Mouse (Mus musculus): ENCODE measurements around the gene Vrk3. TPM values are rescaled to one million over a fixed set of nuclear protein-coding genes. Genes with fewer than 3 reads are reported as not detected.
"Not testable (repeated sequence)": the region's sequence is repeated elsewhere in the genome, so short reads cannot be mapped to it uniquely, and the experiment has no call there.

Vrk3 gene
- total RNA-seq, 2 experiments from 2014 or later = 14.5 to 16.2 TPM

GRCm38 (mm10) chr7:44747115-44747514, 1.1 kb upstream of the Vrk3 start:
- DNase-seq = no peak
- intact Hi-C loops (cut with DNase I; ENCODE audit: low total_unique reads) = no loop called here

- intact Hi-C loops (cut with DNase I; ENCODE audit: low total_unique reads); DNase-seq: not testable (repeated sequence)
Measured at GRCm38 (mm10) chr7:44750950-44751349, 2.7 kb downstream of the Vrk3 start, which contains the start of gene Zfp473. TSS of gene Zfp473 (minus strand) at chr7:44751050.

- intact Hi-C loops (cut with DNase I; ENCODE audit: low total_unique reads) = no loop called here
- DNase-seq = no peak
Measured at GRCm38 (mm10) chr7:44757164-44757563, 9.0 kb downstream of the Vrk3 start.

GRCm38 (mm10) chr7:44760366-44760765, 12.2 kb downstream of the Vrk3 start:
- no peak for DNase-seq
- intact Hi-C loops (cut with DNase I; ENCODE audit: low total_unique reads) = loop anchor here (10.0 kb wide), 1 partner anchor 54 kb away; the partner anchor contains the start of genes Atf5, Il4i1 and Nup62

GRCm38 (mm10) chr7:44768129-44768528, 19.9 kb downstream of the Vrk3 start:
- intact Hi-C loops (cut with DNase I; ENCODE audit: low total_unique reads) = loop anchor here (10.0 kb wide), 1 partner anchor 47 kb away; the partner anchor contains the start of genes Atf5, Il4i1 and Nup62
- no peak for DNase-seq

GRCm38 (mm10) chr7:44770046-44770578, 21.9 kb downstream of the Vrk3 start:
- DNase-seq = peak; percentile 64
- intact Hi-C loops (cut with DNase I; ENCODE audit: low total_unique reads) = no loop called here

GRCm38 (mm10) chr7:44772591-44773204, 24.5 kb downstream of the Vrk3 start:
- intact Hi-C loops (cut with DNase I; ENCODE audit: low total_unique reads) = no loop called here
- no peak for DNase-seq

GRCm38 (mm10) chr7:44776849-44777498, 28.8 kb downstream of the Vrk3 start:
- no peak for DNase-seq
- intact Hi-C loops (cut with DNase I; ENCODE audit: low total_unique reads) = no loop called here

- DNase-seq = no peak
- intact Hi-C loops (cut with DNase I; ENCODE audit: low total_unique reads) = no loop called here
Measured at GRCm38 (mm10) chr7:44780101-44780500, 31.9 kb downstream of the Vrk3 start.

- no peak for DNase-seq
- intact Hi-C loops (cut with DNase I; ENCODE audit: low total_unique reads) = no loop called here
Measured at GRCm38 (mm10) chr7:44789531-44789930, 41.3 kb downstream of the Vrk3 start.

GRCm38 (mm10) chr7:44790066-44790465, 41.9 kb downstream of the Vrk3 start:
- intact Hi-C loops (cut with DNase I; ENCODE audit: low total_unique reads) = no loop called here

GRCm38 (mm10) chr7:44792781-44793180, 44.6 kb downstream of the Vrk3 start:
- intact Hi-C loops (cut with DNase I; ENCODE audit: low total_unique reads) = no loop called here
- DNase-seq = no peak

More at GRCm38 (mm10) chr7:44790066-44790465, 41.9 kb downstream of the Vrk3 start:
- DNase-seq = no peak

- intact Hi-C loops (cut with DNase I; ENCODE audit: low total_unique reads) = no loop called here
Measured at GRCm38 (mm10) chr7:44808927-44809326, 60.7 kb downstream of the Vrk3 start.

GRCm38 (mm10) chr7:44809466-44809865, 61.3 kb downstream of the Vrk3 start:
- DNase-seq = no peak
- intact Hi-C loops (cut with DNase I; ENCODE audit: low total_unique reads) = no loop called here

More at GRCm38 (mm10) chr7:44808927-44809326, 60.7 kb downstream of the Vrk3 start:
- DNase-seq = no peak

GRCm38 (mm10) chr7:44810365-44810764, 62.2 kb downstream of the Vrk3 start:
- intact Hi-C loops (cut with DNase I; ENCODE audit: low total_unique reads) = loop anchor here (10.0 kb wide), 1 partner anchor 46 kb away; no protein-coding TSS in a partner anchor
- DNase-seq = no peak

GRCm38 (mm10) chr7:44810819-44811557, 62.8 kb downstream of the Vrk3 start:
- no peak for DNase-seq
- intact Hi-C loops (cut with DNase I; ENCODE audit: low total_unique reads) = loop anchor here (10.0 kb wide), 1 partner anchor 46 kb away; no protein-coding TSS in a partner anchor

GRCm38 (mm10) chr7:44812651-44813325, 64.6 kb downstream of the Vrk3 start:
- DNase-seq = no peak
- intact Hi-C loops (cut with DNase I; ENCODE audit: low total_unique reads) = loop anchor here (10.0 kb wide), 1 partner anchor 48 kb away; no protein-coding TSS in a partner anchor

- DNase-seq = no peak
- intact Hi-C loops (cut with DNase I; ENCODE audit: low total_unique reads) = loop anchor here (10.0 kb wide), 1 partner anchor 49 kb away; no protein-coding TSS in a partner anchor
Measured at GRCm38 (mm10) chr7:44813985-44814384, 65.8 kb downstream of the Vrk3 start.

- DNase-seq = no peak
- intact Hi-C loops (cut with DNase I; ENCODE audit: low total_unique reads) = loop anchor here (10.0 kb wide), 1 partner anchor 50 kb away; no protein-coding TSS in a partner anchor
Measured at GRCm38 (mm10) chr7:44814423-44814822, 66.2 kb downstream of the Vrk3 start.

Data from gastrocnemius, postnatal 14 days (tissue).